Mouse (Mus musculus) left cerebral cortex, adult 8-10 months (tissue): ENCODE measurements around the gene Csf2ra. TPM values are rescaled to one million over a fixed set of nuclear protein-coding genes. Genes with fewer than 3 reads are reported as not detected.
"Not testable (repeated sequence)": the region's sequence is repeated elsewhere in the genome, so short reads cannot be mapped to it uniquely, and the experiment has no call there.

Experiments
- DNase-seq, 2 experiments: peaks; one replicate each; pipeline ENCODE4 v3.0.0; 2022; ENCODE audit warnings: low spot score in 2 of 2
- total RNA-seq, 4 experiments: library from RNA; stranded (reverse); gene quantifications; 2 replicates each; pipeline ENCODE4 v1.2.4; 2022

The Csf2ra gene
- total RNA-seq: 10 to 100 TPM; 20.2 to 41.9 (median 31.7) TPM

DNA sequence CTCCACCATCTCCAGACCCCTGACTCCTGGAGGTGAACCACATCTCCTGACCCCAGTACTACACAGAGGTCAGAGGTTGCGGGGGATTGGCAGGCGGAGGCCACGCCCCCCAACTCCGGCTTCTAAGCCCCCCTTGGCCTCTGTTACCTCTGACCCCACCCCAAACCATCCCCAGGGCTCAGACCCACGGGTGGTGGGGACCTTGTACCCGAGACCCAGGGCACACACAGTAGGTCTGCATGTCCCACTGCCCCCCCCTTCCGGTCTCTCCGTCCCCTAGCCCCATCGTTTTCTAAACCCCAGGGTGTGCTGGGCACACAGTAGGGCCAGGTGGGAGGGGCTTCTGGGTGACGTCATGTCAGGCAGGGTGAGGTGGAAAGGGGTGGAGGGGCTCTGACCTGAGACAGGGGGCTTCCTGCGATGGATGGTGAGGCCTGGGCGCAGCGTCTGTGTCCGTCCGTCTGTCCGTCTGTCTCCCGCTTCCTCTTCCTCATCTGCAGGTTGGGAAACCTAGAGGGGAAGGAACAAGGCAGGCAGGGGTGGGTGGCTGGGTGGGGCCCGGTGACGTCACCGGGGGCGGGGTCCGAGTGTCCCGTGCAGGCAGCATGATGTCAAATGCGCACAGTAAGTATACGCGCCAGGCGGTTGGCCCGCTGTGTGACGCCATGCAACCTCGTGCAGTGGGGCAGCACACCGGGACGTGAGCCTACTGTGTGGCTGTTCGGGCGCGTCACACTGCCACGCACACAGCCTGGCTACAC is at the start of gene Csf2ra:
Csf2ra (minus strand) TSS at position 489 of the 761 bp plus-strand sequence.
- DNase-seq: peak in 1 of 2 experiments; percentile 40

GRCm38 (mm10) chr19:61275446-61275845 is 47.2 kb upstream of the Csf2ra start:
- no peak for DNase-seq

DNA sequence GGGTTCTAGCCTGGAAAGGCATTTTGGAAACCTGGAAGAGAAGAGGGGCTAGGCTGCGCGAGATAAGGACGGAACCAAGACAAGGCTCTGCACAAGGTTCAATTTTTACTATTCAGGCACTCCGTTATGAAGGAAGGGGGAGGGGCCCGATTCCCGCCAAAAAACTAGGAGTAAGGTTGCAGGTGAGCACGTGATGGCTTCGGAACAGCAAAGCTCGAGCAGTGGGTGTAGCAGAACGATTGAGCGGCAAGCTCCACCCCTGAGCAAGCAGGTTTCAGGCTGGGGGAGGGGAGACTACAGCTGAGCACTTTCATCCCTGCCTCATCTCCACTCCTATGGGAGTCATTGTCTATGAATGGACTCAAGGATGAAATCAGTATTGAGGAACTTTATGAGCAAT is 40.9 kb upstream of the Csf2ra start:
- DNase-seq: not testable (repeated sequence)

DNA sequence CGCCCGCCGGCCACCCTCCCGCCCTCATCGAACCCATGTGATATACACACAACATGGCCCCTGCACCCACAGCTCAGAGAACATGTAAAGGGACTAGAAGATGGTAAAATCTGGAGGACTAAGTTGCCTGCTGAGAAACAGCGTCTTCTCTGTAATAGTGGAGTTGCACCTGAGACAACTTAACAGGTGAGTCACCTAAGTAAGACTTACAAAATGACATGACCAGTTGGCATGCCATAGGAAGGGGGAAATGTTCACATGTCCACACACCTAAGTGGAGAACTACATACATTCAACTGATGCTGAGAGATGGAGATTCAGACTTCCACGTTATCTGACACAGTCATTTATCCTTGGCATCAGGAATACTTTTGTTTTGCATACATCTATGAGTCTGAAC is 38.9 kb upstream of the Csf2ra start:
- DNase-seq: no peak

DNA sequence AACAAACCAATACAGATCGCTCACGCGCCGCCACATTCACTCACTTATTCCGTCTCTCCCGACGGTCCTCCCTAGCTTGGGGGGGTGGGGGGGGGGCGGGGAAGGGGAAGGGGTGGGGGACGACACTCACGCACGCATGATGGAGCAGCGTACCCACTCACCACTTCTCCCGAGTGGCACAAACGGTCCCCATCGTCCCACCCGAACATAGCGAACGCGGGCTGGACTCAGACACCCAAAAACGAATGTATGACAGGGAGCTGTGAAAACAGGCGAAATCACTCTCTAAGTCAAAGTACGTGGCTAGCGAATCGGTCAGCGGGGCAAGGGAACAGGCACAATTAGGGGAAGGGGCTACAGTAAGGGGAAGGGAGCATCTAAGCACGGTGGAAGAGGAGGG is 38.4 kb upstream of the Csf2ra start:
- DNase-seq: no peak

DNA sequence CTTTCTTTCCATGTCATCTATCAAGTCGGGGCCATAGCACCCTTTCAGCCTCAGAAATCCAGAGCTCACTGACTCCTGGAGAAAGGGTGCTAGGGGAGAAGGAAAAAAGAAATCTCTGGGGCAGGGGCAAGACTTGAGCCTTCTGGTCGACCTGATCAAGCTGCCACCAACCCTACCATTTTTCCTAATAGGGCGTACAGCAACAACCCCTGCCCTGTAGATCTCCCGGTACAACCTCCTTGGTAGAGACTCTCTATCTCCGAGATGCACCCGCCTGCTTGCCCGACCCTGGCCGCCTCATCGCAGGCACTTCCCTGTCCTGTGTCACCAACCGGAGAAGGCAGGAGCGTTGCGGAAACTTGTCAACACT is 38.0 kb upstream of the Csf2ra start:
- DNase-seq: no peak

- peak in 1 of 2 experiments; percentile 41 for DNase-seq
These were observed 37.4 kb upstream of the Csf2ra start for GRCm38 (mm10) chr19:61265349-61266245.

- DNase-seq: no peak
These were observed 36.7 kb upstream of the Csf2ra start for GRCm38 (mm10) chr19:61264933-61265332.

- no peak for DNase-seq
These were observed 36.0 kb upstream of the Csf2ra start for GRCm38 (mm10) chr19:61264227-61264626.

- DNase-seq: no peak
These were observed 33.0 kb upstream of the Csf2ra start for GRCm38 (mm10) chr19:61261241-61261640.

- DNase-seq: no peak
These were observed 29.5 kb upstream of the Csf2ra start for GRCm38 (mm10) chr19:61257733-61258132.

DNA sequence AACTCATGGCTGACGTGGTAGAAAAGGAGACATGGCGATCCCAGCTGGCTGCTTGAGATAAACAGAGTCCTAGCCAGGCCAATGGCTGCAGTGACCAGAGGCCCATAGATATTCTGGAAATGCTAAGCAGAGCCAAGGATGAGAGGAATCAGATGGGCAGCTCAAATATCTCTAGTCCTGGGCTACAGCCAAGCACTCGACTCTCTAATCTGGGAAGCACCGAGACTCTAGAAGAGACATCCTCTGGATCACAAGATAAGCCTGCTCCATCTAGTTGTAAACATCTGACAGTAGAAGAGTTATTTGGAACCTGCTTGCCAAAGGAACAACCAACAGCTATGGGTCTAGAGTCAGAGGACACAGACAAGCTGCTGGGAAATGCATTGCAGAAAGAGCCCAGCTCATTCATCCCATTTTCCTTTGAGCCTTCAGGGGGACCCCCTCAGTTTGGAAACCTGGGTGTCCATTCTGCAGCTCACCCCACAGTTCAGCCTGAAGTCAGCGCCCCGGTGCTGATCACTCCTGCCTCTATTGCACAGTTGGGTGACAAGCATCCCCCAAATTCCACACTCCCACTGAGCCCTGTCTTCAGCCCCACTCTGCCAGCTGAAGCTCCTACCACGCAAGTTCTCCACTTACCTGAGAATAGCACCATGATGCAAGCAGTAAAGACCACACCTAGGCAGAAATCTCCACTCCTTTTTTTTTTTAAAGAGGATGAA is 28.1 kb upstream of the Csf2ra start:
- no peak for DNase-seq

GRCm38 (mm10) chr19:61247334-61247733 is 19.1 kb upstream of the Csf2ra start:
- DNase-seq: not testable (repeated sequence)

DNA sequence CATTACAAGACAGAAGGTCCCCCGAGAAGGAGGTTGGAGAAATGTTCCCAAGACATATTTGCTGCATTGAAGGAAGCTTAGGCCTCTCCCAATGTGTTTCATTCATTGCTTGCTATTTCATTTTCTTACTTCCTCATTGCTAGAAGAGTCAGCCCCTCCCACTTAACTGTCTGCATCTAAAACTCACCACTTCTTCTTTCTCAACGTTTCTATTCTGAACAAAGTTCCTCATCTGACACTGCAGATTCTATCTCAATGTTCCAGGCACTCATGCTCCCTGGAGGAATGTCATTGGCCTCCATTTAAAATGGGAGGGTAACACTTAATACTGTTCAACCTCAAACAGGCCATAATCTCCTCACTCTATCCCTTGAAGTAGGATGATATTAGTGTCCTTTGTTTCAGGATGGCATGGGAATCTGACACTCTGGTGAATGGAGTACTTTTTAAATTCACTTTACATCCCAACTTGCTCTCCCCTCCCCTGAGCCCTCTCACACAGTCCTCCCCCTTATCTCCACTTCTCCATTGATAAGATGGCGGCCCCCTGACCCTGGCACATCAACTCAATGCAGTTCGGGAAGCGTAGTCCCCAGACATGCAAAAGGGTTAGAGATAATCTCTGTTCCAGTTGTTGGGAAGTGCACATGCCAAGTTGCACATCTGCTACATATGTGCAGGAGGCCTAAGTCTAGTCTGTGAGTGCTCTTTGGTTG is 16.6 kb upstream of the Csf2ra start:
- no peak for DNase-seq

DNA sequence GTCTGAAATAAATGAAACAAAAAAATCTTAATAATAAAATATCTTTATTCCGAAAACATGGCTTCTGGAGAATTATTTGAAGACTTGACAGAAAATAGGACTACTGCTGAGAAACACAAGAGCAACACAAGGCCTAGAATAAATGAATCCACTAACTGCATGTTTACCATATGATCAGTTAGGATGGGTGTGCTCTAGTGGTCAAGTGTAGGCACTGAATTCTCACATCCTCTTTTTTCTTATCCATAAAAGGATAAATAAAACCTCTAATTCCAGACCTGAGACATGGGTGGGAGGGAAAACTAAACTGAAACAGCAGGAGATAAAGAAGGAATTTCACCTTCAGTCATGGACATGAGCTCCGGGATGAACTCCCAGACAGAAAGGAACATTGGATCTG is 9.7 kb upstream of the Csf2ra start:
- DNase-seq: no peak

- no peak for DNase-seq
These were observed 6.3 kb upstream of the Csf2ra start for GRCm38 (mm10) chr19:61234532-61234931.

DNA sequence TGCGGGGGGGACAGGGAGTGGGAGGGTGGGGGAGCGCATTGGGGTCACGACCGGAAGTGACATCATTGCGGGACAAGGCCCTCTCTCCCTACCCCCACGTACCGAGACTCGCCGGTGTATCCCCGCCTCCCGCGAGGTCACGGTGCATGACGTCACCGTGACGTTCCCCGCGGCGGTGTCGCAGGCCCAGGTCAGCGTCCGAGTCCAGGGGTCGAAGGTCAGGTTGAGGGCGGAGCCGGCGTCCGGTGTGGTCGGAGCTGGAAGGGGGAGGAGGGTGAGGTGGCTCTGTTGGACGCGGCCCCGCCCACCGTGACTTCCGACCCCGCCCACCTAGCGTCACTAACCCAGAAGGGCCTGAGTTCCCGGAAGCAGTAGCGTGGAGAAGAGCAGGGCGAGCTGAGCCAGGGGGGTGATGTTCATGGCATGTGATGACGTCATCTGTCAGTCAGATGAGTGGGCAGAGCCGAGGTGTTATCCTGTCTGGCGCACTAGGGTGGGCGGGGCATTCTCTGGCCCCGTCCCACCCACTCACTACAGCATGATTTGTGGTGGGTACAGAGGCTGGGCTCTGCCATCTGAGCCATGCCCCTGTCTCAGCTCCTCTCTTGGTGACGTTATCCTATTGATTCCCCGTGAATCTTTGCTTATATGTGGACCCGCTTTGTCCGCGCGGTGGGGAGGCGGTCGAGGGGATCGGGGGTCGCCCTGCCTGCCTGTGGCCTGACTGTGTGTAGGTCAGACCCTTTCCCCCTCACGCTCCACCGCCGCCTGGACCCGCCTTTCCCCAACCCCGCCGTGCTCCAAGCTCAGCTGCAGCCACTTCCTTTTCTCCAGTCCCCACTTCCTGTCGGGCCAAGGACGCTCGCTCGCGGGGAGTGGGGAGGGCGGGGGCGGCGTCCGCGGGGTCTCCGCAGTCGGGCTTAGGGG is 1.0 kb downstream of the Csf2ra start:
- peak; percentile 69 to 94 for DNase-seq

DNA sequence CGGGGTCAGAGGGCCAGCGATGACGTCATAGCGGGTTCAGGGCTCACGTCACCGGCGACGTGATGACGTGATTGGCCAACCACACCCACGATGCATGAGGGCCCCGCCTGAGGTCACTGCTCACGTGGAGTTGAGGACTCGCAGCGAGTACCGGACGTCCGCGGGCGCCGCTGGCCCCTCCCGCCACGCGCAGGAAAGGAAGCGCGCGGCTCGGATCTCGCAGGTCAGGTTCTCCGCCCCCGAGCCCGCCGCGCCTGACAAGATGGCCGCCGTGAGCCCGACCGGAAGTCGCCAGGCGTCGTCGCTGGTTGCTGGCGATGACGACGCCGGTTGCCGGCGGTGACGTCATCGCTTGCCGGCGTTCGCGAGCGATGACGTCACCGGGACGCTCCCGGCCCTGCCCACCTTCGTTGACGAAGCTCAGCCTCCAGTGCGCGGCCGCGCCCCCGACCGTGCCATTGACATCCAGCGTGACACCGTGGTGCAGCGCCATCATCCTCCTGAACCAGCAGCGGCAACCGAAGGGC is 1.8 kb downstream of the Csf2ra start:
- DNase-seq: peak in 1 of 2 experiments; percentile 75

DNA sequence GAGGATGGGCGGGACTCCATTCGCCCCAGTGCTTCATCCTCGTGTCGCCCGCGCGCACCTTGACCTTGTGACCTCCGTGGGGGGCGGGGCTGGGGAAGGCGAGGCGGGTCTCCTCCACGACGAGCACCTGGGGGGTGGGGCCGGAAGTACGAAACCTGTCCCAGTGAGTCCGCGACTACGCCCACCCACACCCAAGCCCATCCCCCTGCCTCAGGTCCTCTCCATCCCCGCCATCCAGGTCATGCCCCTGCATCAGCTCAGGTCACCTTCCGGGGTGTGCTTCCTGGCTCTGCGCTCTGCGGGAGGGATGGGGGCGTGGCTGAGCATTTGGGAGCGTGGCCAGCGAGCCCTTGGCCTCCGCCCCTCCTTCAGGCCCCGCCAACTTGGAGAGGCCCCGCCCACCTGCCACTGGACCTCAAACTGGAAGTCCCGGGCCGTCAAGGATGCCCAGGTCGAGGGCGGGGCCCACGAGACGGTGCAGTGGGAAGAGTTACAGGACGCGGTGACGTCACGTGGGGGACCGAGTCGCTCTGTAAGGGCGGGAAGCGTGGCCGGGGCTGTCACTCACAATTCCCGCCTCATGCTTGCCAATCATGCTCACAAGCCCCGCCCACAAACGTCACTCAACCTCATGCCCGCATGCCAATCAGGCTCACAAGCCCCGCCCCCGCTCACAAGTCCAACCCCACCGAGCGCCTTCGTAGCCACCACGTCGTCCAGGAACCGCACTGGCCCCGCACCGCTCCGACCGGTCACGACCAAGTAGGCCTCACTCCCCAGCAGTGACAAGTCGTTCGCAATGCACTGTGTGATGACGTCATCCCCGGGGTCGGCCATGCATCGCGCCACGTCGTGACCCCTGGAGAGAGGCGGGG is 2.5 kb downstream of the Csf2ra start:
- peak; percentile 72 to 94 for DNase-seq
